Mouse (Mus musculus): ENCODE data around the gene C130050O18Rik. TPM values are rescaled to one million over a fixed set of nuclear protein-coding genes. Genes with fewer than 3 reads are reported as not detected.

The C130050O18Rik gene
- polyA plus RNA-seq, 1 experiment from 2014 or later, result 1.9 TPM

- peaks cover 71% of the 10 kb centered on the region for H3K4me1 ChIP-seq (ENCODE audit: insufficient read depth)
- TF ChIP-seq CTCF (IDR thresholded peaks at IDR 0.05; ENCODE audit: low read depth) (peak; percentile 32), EP300 (IDR thresholded peaks at IDR 0.05; ENCODE audit: low read depth) (peak; percentile 56; the same call in 1 of the 2 replicates)
These were observed 33.3 kb upstream of the C130050O18Rik start for GRCm38 (mm10) chr5:139371631-139372401.

GRCm38 (mm10) chr5:139373126-139373525, 32.0 kb upstream of the C130050O18Rik start:
- Histone ChIP-seq H3K9me3 (ENCODE audit: low read length) (no peaks in the 10 kb centered on the region), H3K9ac (replicated peaks) (no peak overlapping the region; the same call in 1 of the 2 replicates), H3K4me1 (ENCODE audit: insufficient read depth) (peaks cover 71% of the 10 kb centered on the region), H3K27ac (ENCODE audit: low read depth) (peak overlapping the region; percentile 96), H3K27me3 (ENCODE audit: insufficient read depth, low read length) (no peaks in the 10 kb centered on the region), H3K4me3 (ENCODE audit: low read depth, low read length) (no peak overlapping the region), H3K4me2 (ENCODE audit: low read depth, low read length) (peak overlapping the region; percentile 84; the same call in 1 of the 2 replicates), H3K36me3 (replicated peaks; ENCODE audit: insufficient read depth, low read length) (no peaks in the 10 kb centered on the region)
- TF ChIP-seq EP300 (IDR thresholded peaks at IDR 0.05; ENCODE audit: low read depth) (no peak), CTCF (IDR thresholded peaks at IDR 0.05; ENCODE audit: low read depth) (no peak)
- DNase-seq (no peak), ATAC-seq (no peak)
- WGBS (ENCODE audit: insufficient replicate concordance), result 65% methylated on average over 3 of the region's 3 CpGs

More at GRCm38 (mm10) chr5:139371631-139372401, 33.3 kb upstream of the C130050O18Rik start:
- DNase-seq (peak; percentile 96), ATAC-seq (peak; percentile 89)
- Histone ChIP-seq H3K4me2 (ENCODE audit: low read depth, low read length) (peak overlapping the region; percentile 84), H3K4me3 (ENCODE audit: low read depth, low read length) (peak overlapping the region; percentile 64), H3K27ac (ENCODE audit: low read depth) (peak overlapping the region; percentile 96), H3K9ac (replicated peaks) (peak overlapping the region; percentile 93), H3K27me3 (ENCODE audit: insufficient read depth, low read length) (no peaks in the 10 kb centered on the region), H3K9me3 (ENCODE audit: low read length) (no peaks in the 10 kb centered on the region), H3K36me3 (replicated peaks; ENCODE audit: insufficient read depth, low read length) (no peaks in the 10 kb centered on the region)
- WGBS (ENCODE audit: insufficient replicate concordance), result 1% methylated on average over 39 of the region's 39 CpGs

- Histone ChIP-seq H3K4me2 (ENCODE audit: low read depth, low read length) (no peak overlapping the region), H3K27me3 (ENCODE audit: insufficient read depth, low read length) (no peaks in the 10 kb centered on the region), H3K4me3 (ENCODE audit: low read depth, low read length) (no peak overlapping the region), H3K27ac (ENCODE audit: low read depth) (peak overlapping the region; percentile 41; the same call in 1 of the 2 replicates), H3K9ac (replicated peaks) (no peak overlapping the region), H3K36me3 (replicated peaks; ENCODE audit: insufficient read depth, low read length) (no peaks in the 10 kb centered on the region), H3K4me1 (ENCODE audit: insufficient read depth) (peaks cover 71% of the 10 kb centered on the region), H3K9me3 (ENCODE audit: low read length) (no peaks in the 10 kb centered on the region)
- ATAC-seq (no peak), DNase-seq (no peak)
- 51% methylated on average over 6 of the region's 6 CpGs for WGBS (ENCODE audit: insufficient replicate concordance)
- no peak for TF ChIP-seq EP300 (IDR thresholded peaks at IDR 0.05; ENCODE audit: low read depth)
- TF ChIP-seq CTCF (IDR thresholded peaks at IDR 0.05; ENCODE audit: low read depth), result no peak
These were observed 31.1 kb upstream of the C130050O18Rik start for GRCm38 (mm10) chr5:139373889-139374444.

- DNase-seq (no peak), ATAC-seq (no peak)
- Histone ChIP-seq H3K36me3 (replicated peaks; ENCODE audit: insufficient read depth, low read length) (no peaks in the 10 kb centered on the region), H3K9me3 (ENCODE audit: low read length) (no peaks in the 10 kb centered on the region), H3K27ac (ENCODE audit: low read depth) (no peak overlapping the region), H3K4me2 (ENCODE audit: low read depth, low read length) (no peak overlapping the region), H3K27me3 (ENCODE audit: insufficient read depth, low read length) (no peaks in the 10 kb centered on the region), H3K9ac (replicated peaks) (no peak overlapping the region), H3K4me3 (ENCODE audit: low read depth, low read length) (no peak overlapping the region), H3K4me1 (ENCODE audit: insufficient read depth) (peaks cover 75% of the 10 kb centered on the region)
- TF ChIP-seq CTCF (IDR thresholded peaks at IDR 0.05; ENCODE audit: low read depth) (no peak), EP300 (IDR thresholded peaks at IDR 0.05; ENCODE audit: low read depth) (no peak)
- WGBS (ENCODE audit: insufficient replicate concordance), result 90% methylated on average over 2 of the region's 2 CpGs
These were observed 30.2 kb upstream of the C130050O18Rik start for GRCm38 (mm10) chr5:139374841-139375240.

GRCm38 (mm10) chr5:139377468-139378270, 27.4 kb upstream of the C130050O18Rik start, which contains the start of gene Gpr146:
Gene Gpr146 (plus strand): TSS chr5:139377697.
- H3K27ac ChIP-seq (ENCODE audit: low read depth), result peak within 1 kb of the TSS; percentile 99
- ATAC-seq (no peak), DNase-seq (peak; percentile 51)
- H3K36me3 ChIP-seq (replicated peaks; ENCODE audit: insufficient read depth, low read length), result no peaks in the 10 kb centered on the region
- peak within 1 kb of the TSS; percentile 40; the same call in 1 of the 2 replicates for H3K9ac ChIP-seq (replicated peaks)
- no peak within 1 kb of the TSS for H3K4me3 ChIP-seq (ENCODE audit: low read depth, low read length)
- H3K27me3 ChIP-seq (ENCODE audit: insufficient read depth, low read length), result no peaks in the 10 kb centered on the region
- peak within 1 kb of the TSS; percentile 82 for H3K4me2 ChIP-seq (ENCODE audit: low read depth, low read length)
- peaks cover 74% of the 10 kb centered on the region for H3K4me1 ChIP-seq (ENCODE audit: insufficient read depth)
- WGBS (ENCODE audit: insufficient replicate concordance), result 25% methylated on average over 18 of the region's 18 CpGs
- TF ChIP-seq CTCF (IDR thresholded peaks at IDR 0.05; ENCODE audit: low read depth) (no peak), EP300 (IDR thresholded peaks at IDR 0.05; ENCODE audit: low read depth) (no peak)
- H3K9me3 ChIP-seq (ENCODE audit: low read length), result no peaks in the 10 kb centered on the region

GRCm38 (mm10) chr5:139378271-139378556, 26.9 kb upstream of the C130050O18Rik start:
- no peaks in the 10 kb centered on the region for H3K9me3 ChIP-seq (ENCODE audit: low read length)
- 60% methylated on average over 7 of the region's 7 CpGs for WGBS (ENCODE audit: insufficient replicate concordance)
- peaks cover 74% of the 10 kb centered on the region for H3K4me1 ChIP-seq (ENCODE audit: insufficient read depth)
- no peak for ATAC-seq
- no peaks in the 10 kb centered on the region for H3K36me3 ChIP-seq (replicated peaks; ENCODE audit: insufficient read depth, low read length)
- H3K27me3 ChIP-seq (ENCODE audit: insufficient read depth, low read length), result no peaks in the 10 kb centered on the region
- no peak for TF ChIP-seq CTCF (IDR thresholded peaks at IDR 0.05; ENCODE audit: low read depth)
- no peak for TF ChIP-seq EP300 (IDR thresholded peaks at IDR 0.05; ENCODE audit: low read depth)
- H3K9ac ChIP-seq (replicated peaks), result peak overlapping the region; percentile 40; the same call in 1 of the 2 replicates
- H3K4me3 ChIP-seq (ENCODE audit: low read depth, low read length), result no peak overlapping the region
- no peak for DNase-seq
- H3K4me2 ChIP-seq (ENCODE audit: low read depth, low read length), result 0 out of 2 replicates have a peak overlapping the region, but pooled peaks have one; percentile 53
- H3K27ac ChIP-seq (ENCODE audit: low read depth), result peak overlapping the region; percentile 99

Measured in liver, postnatal 0 days (tissue).